Mouse (Mus musculus) cerebellum, adult 2 months (tissue): Measurements from ENCODE around the gene Rnf6. TPM values are rescaled to one million over a fixed set of nuclear protein-coding genes. Genes with fewer than 3 reads are reported as not detected.
A peak's percentile ranks its signal among the peaks of the same experiment; 100 is the strongest.

Experiments
- DNase-seq, 2 experiments: peaks; one replicate each; pipeline ENCODE4 v3.0.0; 2021
- H3K27ac ChIP-seq: fragments of 200-500 bp; 2 replicates; pipeline ENCODE4 v1.5.1; 2012; ENCODE audit warnings: low read length, control low read depth, inconsistent platforms; ENCODE audit not compliant: insufficient read depth
- H3K27me3 ChIP-seq: fragments of 200-500 bp; 2 replicates; pipeline ENCODE4 v1.6.1; 2012; ENCODE audit warnings: inconsistent platforms, mild to moderate bottlenecking, low read length, moderate library complexity; ENCODE audit not compliant: control insufficient read depth, insufficient read depth
- H3K4me1 ChIP-seq: fragments of 200-500 bp; 2 replicates; pipeline ENCODE4 v1.6.1; 2011; ENCODE audit warnings: low read length; ENCODE audit not compliant: control insufficient read depth, insufficient read depth
- H3K4me3 ChIP-seq: fragments of 200-500 bp; replicated peaks from 2 replicates; pipeline ENCODE3; 2011; ENCODE audit warnings: mild to moderate bottlenecking, low read depth, low read length, control low read depth; ENCODE audit not compliant: insufficient read depth
- CTCF ChIP-seq: fragments of 200-500 bp; IDR thresholded peaks from 2 replicates; pipeline ENCODE4 v1.5.1; 2011; ENCODE audit warnings: low read depth, mild to moderate bottlenecking, control low read depth, low read length, moderate library complexity, borderline replicate concordance; ENCODE audit not compliant: insufficient read depth
- POLR2A ChIP-seq: fragments of 200-500 bp; IDR thresholded peaks from 2 replicates; pipeline ENCODE4 v1.6.1; 2011; ENCODE audit warnings: low read length, control low read depth, borderline replicate concordance; ENCODE audit not compliant: insufficient read depth
- WGBS: fragments of 180-500 bp; shearing (Covaris S2); methylation state at CpG from one replicate; pipeline ENCODE4 v1.1.7; 2018; 5-methylcytosine and 5-hydroxymethylcytosine counted together
- polyA plus RNA-seq: library from polyadenylated mRNA; depleted of rRNA; stranded (reverse); fragments of >200 nt; gene quantifications from 2 replicates; pipeline ENCODE4 v1.2.3, GENCODE M21; 2012; rRNA removed

Gene Rnf6
- 67.0 and 68.4 TPM in 2 replicates for polyA plus RNA-seq

GRCm38 (mm10) chr5:146220879-146221714 is at the start of gene Rnf6:
TSS of gene Rnf6 (minus strand) at chr5:146221555.
- Histone ChIP-seq H3K4me1 (no peaks in the 10 kb centered on the region), H3K4me3 (peak within 1 kb of the TSS; percentile 72), H3K27ac (peak within 1 kb of the TSS; percentile 74), H3K27me3 (no peaks in the 10 kb centered on the region)
- 1% methylated on average over 65 of the region's 67 CpGs for WGBS
- TF ChIP-seq CTCF (no peak), POLR2A (peak; percentile 78)
- peak; percentile 92 to 96 for DNase-seq

DNA sequence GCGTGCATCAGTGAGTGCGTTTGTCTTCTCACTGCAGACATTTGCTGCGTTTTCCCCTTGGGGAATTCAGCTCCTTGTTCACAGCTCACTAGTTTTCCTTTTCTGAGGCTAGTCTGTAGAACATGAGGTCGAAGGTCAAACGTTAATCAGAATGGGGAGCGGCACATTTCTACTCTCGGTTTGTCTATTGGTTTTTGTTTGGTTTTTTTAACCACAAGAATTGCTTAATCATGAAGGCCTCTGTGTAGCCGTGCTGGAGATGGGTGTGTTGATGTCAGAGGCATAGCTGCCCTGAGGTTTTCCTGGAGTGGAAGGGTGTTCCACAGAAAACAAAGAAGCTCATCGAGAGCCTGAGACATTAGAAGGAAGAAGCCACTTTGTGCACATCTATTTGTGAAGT is 49.2 kb upstream of the Rnf6 start:
- Histone ChIP-seq H3K4me3 (no peak overlapping the region), H3K27ac (no peak overlapping the region), H3K27me3 (no peaks in the 10 kb centered on the region), H3K4me1 (peaks cover 12% of the 10 kb centered on the region; the same call in 1 of the 2 replicates)
- DNase-seq, result no peak
- WGBS, result 83% methylated on average over 9 of the region's 9 CpGs
- TF ChIP-seq POLR2A (no peak), CTCF (no peak)

DNA sequence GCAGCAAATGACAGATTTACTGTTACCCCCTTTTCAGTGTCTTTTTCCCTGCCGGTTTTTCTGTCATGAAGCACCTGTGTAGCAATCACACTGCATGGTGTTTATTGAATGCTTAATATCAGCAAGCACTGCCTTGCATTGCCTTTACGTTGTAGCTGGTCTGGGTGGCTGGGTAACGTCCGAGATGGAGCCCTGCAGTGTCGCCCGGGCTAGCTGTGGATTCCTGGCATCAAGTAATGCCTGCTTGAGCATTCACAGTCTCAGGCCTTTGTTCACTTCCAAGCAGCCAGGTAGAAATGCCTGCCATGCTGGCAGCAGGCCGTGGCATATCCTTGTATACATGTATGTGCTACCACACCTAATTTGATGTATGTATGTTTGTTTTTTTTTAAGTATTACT is 46.4 kb upstream of the Rnf6 start:
- peak; percentile 35 to 47 for DNase-seq
- no peaks in the 10 kb centered on the region for H3K27me3 ChIP-seq
- TF ChIP-seq POLR2A (no peak), CTCF (no peak)
- no peak overlapping the region for H3K4me3 ChIP-seq
- no peak overlapping the region for H3K27ac ChIP-seq
- 24% methylated on average over 7 of the region's 7 CpGs for WGBS
- peaks cover 9% of the 10 kb centered on the region; the same call in 1 of the 2 replicates for H3K4me1 ChIP-seq

- Histone ChIP-seq H3K4me3 (no peak overlapping the region), H3K27ac (no peak overlapping the region), H3K4me1 (peaks cover 9% of the 10 kb centered on the region; the same call in 1 of the 2 replicates), H3K27me3 (no peaks in the 10 kb centered on the region)
- peak; percentile 61 to 72 for DNase-seq
- TF ChIP-seq CTCF (no peak), POLR2A (no peak)
- 32% methylated on average over 5 of the region's 6 CpGs for WGBS
Observed at GRCm38 (mm10) chr5:146265934-146266591, 44.7 kb upstream of the Rnf6 start.

DNA sequence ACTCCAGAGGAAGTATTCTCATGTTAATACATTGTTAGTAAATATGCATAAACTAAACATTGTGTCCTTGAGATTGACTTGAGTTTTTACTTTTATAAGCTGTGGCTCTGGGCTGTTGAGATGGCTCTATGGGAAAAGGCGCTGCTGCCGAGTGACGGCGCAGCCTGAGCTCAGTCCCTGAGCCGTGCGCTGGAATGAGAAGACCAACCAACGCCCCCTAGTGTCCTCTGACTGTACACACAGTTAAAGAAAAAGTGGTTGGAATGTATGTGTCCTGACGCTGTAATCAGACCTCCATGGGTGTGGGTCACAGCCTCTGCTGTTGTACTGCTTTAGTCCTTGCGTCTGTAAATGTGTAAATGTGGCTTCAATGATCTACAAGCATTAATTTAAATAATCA is 38.6 kb upstream of the Rnf6 start:
- H3K27ac ChIP-seq, result no peak overlapping the region
- no peaks in the 10 kb centered on the region for H3K4me1 ChIP-seq
- TF ChIP-seq POLR2A (no peak), CTCF (no peak)
- DNase-seq, result no peak
- H3K4me3 ChIP-seq, result no peak overlapping the region
- WGBS, result 67% methylated on average over 9 of the region's 9 CpGs
- no peaks in the 10 kb centered on the region for H3K27me3 ChIP-seq

DNA sequence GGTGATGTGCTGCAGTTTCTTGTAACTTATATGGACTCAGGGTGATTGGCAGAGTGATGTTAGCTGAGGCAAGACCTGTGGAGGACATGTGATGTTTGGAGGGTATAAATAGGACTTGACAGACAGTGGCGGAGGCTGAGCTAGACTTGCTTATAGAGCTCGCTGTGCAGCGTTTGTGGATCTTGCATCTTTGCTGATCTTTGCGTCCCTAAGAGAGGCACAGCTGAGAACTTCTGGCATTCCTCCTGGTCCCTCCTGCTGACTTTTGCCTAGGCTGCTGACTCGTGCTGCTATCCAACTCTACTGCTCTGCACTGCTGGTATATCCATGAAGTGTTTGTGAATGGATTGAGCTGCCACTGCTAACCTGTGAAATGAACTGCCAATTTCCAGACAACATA is 32.3 kb upstream of the Rnf6 start:
- Histone ChIP-seq H3K27ac (no peak overlapping the region), H3K4me3 (no peak overlapping the region), H3K27me3 (no peaks in the 10 kb centered on the region), H3K4me1 (peaks cover 4% of the 10 kb centered on the region; the same call in 1 of the 2 replicates)
- 15% methylated on average over 5 of the region's 5 CpGs for WGBS
- DNase-seq, result peak; percentile 52 to 59
- TF ChIP-seq CTCF (no peak), POLR2A (no peak)

- Histone ChIP-seq H3K4me3 (no peak overlapping the region), H3K27me3 (no peaks in the 10 kb centered on the region), H3K4me1 (peaks cover 4% of the 10 kb centered on the region; the same call in 1 of the 2 replicates), H3K27ac (no peak overlapping the region)
- TF ChIP-seq POLR2A (no peak), CTCF (no peak)
- 79% methylated on average over 5 of the region's 5 CpGs for WGBS
- no peak for DNase-seq
Observed at GRCm38 (mm10) chr5:146251663-146252429, 30.5 kb upstream of the Rnf6 start.
